Mouse (Mus musculus): ENCODE results near the gene Mthfsd. TPM values are rescaled to one million over a fixed set of nuclear protein-coding genes. Genes with fewer than 3 reads are reported as not detected.
A peak's percentile ranks its signal among the peaks of the same experiment; 100 is the strongest.

Mthfsd gene
- total and polyA plus RNA-seq, 3 experiments = 23.1 to 36.4 (median 30.7) TPM

- no peak for TF ChIP-seq USF2 (conservative IDR thresholded peaks at IDR 0.05; ENCODE audit: low read depth, low read length)
- TF ChIP-seq E2F4 (IDR thresholded peaks at IDR 0.05; ENCODE audit: insufficient replicate concordance, low read depth, low read length) = no peak
- no peak for TF ChIP-seq SMC3 (IDR thresholded peaks at IDR 0.05; ENCODE audit: low read depth, low read length)
- no peak for TF ChIP-seq PAX5 (IDR thresholded peaks at IDR 0.05; ENCODE audit: low read length)
- TF ChIP-seq ETS1 (conservative IDR thresholded peaks at IDR 0.05; ENCODE audit: low read depth, low read length) = no peak
- no peak for TF ChIP-seq USF1 (IDR thresholded peaks at IDR 0.05; ENCODE audit: low read depth, low read length)
- no peak for TF ChIP-seq KAT2A (IDR thresholded peaks at IDR 0.05; ENCODE audit: insufficient replicate concordance, low read length)
- in situ Hi-C loops (cut with MboI; ENCODE audit: low pct_ligation_motif_present, low pct_unique_long_range_greater_than_20kb, low sequenced_read_pairs) = loop anchor here (5.0 kb wide), 1 partner anchor 97 kb away; no protein-coding TSS in a partner anchor
- Histone ChIP-seq H3K36me3 (replicated peaks in 1 of 2; ENCODE audit: control insufficient read depth in 1 of 2, insufficient read depth in 1 of 2, low read length in 1 of 2) (no peaks in the 10 kb centered on the region), H3K27me3 (replicated peaks) (peaks cover 19% of the 10 kb centered on the region), H3K9me3 (replicated peaks; ENCODE audit: low read length) (peaks cover 28% of the 10 kb centered on the region), H3K79me2 (replicated peaks; ENCODE audit: control insufficient read depth, extremely low read depth, insufficient read depth, poor library complexity, severe bottlenecking) (no peaks in the 10 kb centered on the region), H3K9ac (ENCODE audit: insufficient read depth, low read depth) (no peak overlapping the region), H3K4me1 (ENCODE audit: control insufficient read depth in 1 of 2, insufficient read depth in 2 of 2) (peaks cover 0 to 12% of the 10 kb centered on the region in 2 experiments; a peak in 2 of 4 replicates), H3K4me2 (ENCODE audit: insufficient read depth, low read depth, poor library complexity, severe bottlenecking) (no peak overlapping the region), H3K4me3 (replicated peaks in 1 of 3; ENCODE audit: low read depth in 2 of 3, low read length in 2 of 3, poor library complexity in 1 of 3) (no peak overlapping the region), H3K27ac (ENCODE audit: insufficient read depth, low read depth) (no peak overlapping the region)
- dilution Hi-C loops (cut with MboI; ENCODE audit: extremely low pct_ligation_motif_present, extremely low pct_unique_long_range_greater_than_20kb, low sequenced_read_pairs) = no loop called here
- no peak for DNase-seq (ENCODE audit: extremely low read depth)
Observed at GRCm38 (mm10) chr8:121115136-121115535, 6.9 kb upstream of the Mthfsd start.

- H3K4me3 ChIP-seq (replicated peaks in 1 of 3; ENCODE audit: low read depth in 2 of 3, low read length in 2 of 3, poor library complexity in 1 of 3) = no peak overlapping the region
- dilution Hi-C loops (cut with MboI; ENCODE audit: extremely low pct_ligation_motif_present, extremely low pct_unique_long_range_greater_than_20kb, low sequenced_read_pairs) = no loop called here
- H3K9ac ChIP-seq (ENCODE audit: insufficient read depth, low read depth) = no peak overlapping the region
- H3K4me1 ChIP-seq (ENCODE audit: control insufficient read depth in 1 of 2, insufficient read depth in 2 of 2) = peaks cover 5 to 23% of the 10 kb centered on the region in 2 experiments
- TF ChIP-seq TCF12 (IDR thresholded peaks at IDR 0.05; ENCODE audit: low read depth, low read length) (0 out of 2 replicates have a peak, but pooled peaks have one; percentile 25), RAD21 (IDR thresholded peaks at IDR 0.05; ENCODE audit: low read depth, low read length) (peak; percentile 98), NELFE (IDR thresholded peaks at IDR 0.05; ENCODE audit: low read depth, low read length) (peak; percentile 68; the same call in 1 of the 2 replicates), BHLHE40 (IDR thresholded peaks at IDR 0.05; ENCODE audit: low read depth, low read length) (no peak), ELF1 (IDR thresholded peaks at IDR 0.05; ENCODE audit: low read depth, low read length) (peak; percentile 51; the same call in 1 of the 2 replicates), ZKSCAN1 (IDR thresholded peaks at IDR 0.05; ENCODE audit: borderline replicate concordance, low read depth, low read length) (no peak), MEF2A (IDR thresholded peaks at IDR 0.05; ENCODE audit: borderline replicate concordance, low read depth, low read length) (no peak), NRF1 (IDR thresholded peaks at IDR 0.05; ENCODE audit: low read depth, low read length) (peak; percentile 41; the same call in 1 of the 2 replicates), IRF4 (IDR thresholded peaks at IDR 0.05; ENCODE audit: low read depth, low read length) (peak; percentile 64), ZC3H11A (IDR thresholded peaks at IDR 0.05; ENCODE audit: low read depth, low read length) (peak; percentile 92), CTCF (conservative IDR thresholded peaks at IDR 0.05 in 1 of 2, IDR thresholded peaks at IDR 0.05 in 1 of 2; ENCODE audit: low read depth in 2 of 2, low read length in 2 of 2) (peak; percentile 82 to 99), SMC3 (IDR thresholded peaks at IDR 0.05; ENCODE audit: low read depth, low read length) (peak; percentile 98)
- H3K79me2 ChIP-seq (replicated peaks; ENCODE audit: control insufficient read depth, extremely low read depth, insufficient read depth, poor library complexity, severe bottlenecking) = no peaks in the 10 kb centered on the region
- in situ Hi-C loops (cut with MboI; ENCODE audit: low pct_ligation_motif_present, low pct_unique_long_range_greater_than_20kb, low sequenced_read_pairs) = loop anchor here (5.0 kb wide), 2 partner anchors 279 to 399 kb away; no protein-coding TSS in a partner anchor
- H3K27me3 ChIP-seq (replicated peaks) = peaks cover 6% of the 10 kb centered on the region
- H3K4me2 ChIP-seq (ENCODE audit: insufficient read depth, low read depth, poor library complexity, severe bottlenecking) = peak overlapping the region; percentile 31; the same call in 1 of the 2 replicates
- no peaks in the 10 kb centered on the region for H3K36me3 ChIP-seq (replicated peaks in 1 of 2; ENCODE audit: control insufficient read depth in 1 of 2, insufficient read depth in 1 of 2, low read length in 1 of 2)
- H3K9me3 ChIP-seq (replicated peaks; ENCODE audit: low read length) = peaks cover 28% of the 10 kb centered on the region
- peak; percentile 91 for DNase-seq (ENCODE audit: extremely low read depth)
- no peak overlapping the region for H3K27ac ChIP-seq (ENCODE audit: insufficient read depth, low read depth)
Observed at GRCm38 (mm10) chr8:121113261-121113660, 5.1 kb upstream of the Mthfsd start.
